Mouse (Mus musculus) olfactory bulb, adult 2 months (tissue): ENCODE data around the gene Itga6.
"Not testable (repeated sequence)": the region's sequence is repeated elsewhere in the genome, so short reads cannot be mapped to it uniquely, and the experiment has no call there.

Experiments used
- CTCF ChIP-seq: fragments of 200-500 bp; IDR thresholded peaks from 2 replicates; pipeline ENCODE4 v1.5.1; 2012; ENCODE audit warnings: low read depth, mild to moderate bottlenecking, low read length, moderate library complexity; ENCODE audit not compliant: insufficient read depth
- POLR2A ChIP-seq: fragments of 200-500 bp; IDR thresholded peaks from 2 replicates; pipeline ENCODE4 v1.6.1; 2012; ENCODE audit warnings: mild to moderate bottlenecking, low read depth, low read length, moderate library complexity; ENCODE audit not compliant: insufficient read depth

GRCm38 (mm10) chr2:71906356-71906755 is 160.9 kb downstream of the Itga6 start:
- TF ChIP-seq CTCF, POLR2A: not testable (repeated sequence)
